Mouse (Mus musculus) heart, postnatal 0 days (tissue): ENCODE data around the gene Myh13. TPM values are rescaled to one million over a fixed set of nuclear protein-coding genes. Genes with fewer than 3 reads are reported as not detected.
A peak's percentile ranks its signal among the peaks of the same experiment; 100 is the strongest.

Source experiments
- ATAC-seq: fragments of 200-750 bp; cut with Nextera tagmentation; 2 replicates; pipeline ENCODE4 v1.8.0; 2017; ENCODE audit warnings: low read depth, moderate number of reproducible peaks, moderate library complexity; ENCODE audit not compliant: insufficient read depth
- DNase-seq: peaks from one replicate; pipeline ENCODE4 v3.0.0-alpha.2; 2016; ENCODE audit warnings: low spot score
- H3K27ac ChIP-seq: fragments of 300-500 bp; sonication (generic); 2 replicates; pipeline ENCODE4 v1.5.1; 2014; ENCODE audit warnings: low read depth, mild to moderate bottlenecking
- H3K27me3 ChIP-seq: fragments of 300-500 bp; sonication (generic); 2 replicates; pipeline ENCODE4 v1.6.1; 2014; ENCODE audit warnings: low read length, mixed read lengths; ENCODE audit not compliant: control insufficient read depth, insufficient read depth
- H3K36me3 ChIP-seq: fragments of 300-500 bp; sonication (generic); replicated peaks from 2 replicates; pipeline ENCODE4 v1.6.1; 2014; ENCODE audit warnings: low read length, mixed read lengths; ENCODE audit not compliant: control insufficient read depth, insufficient read depth
- H3K4me1 ChIP-seq: fragments of 300-500 bp; sonication (generic); 2 replicates; pipeline ENCODE4 v1.6.1; 2014; ENCODE audit warnings: antibody characterized with exemption; ENCODE audit not compliant: control insufficient read depth, insufficient read depth
- H3K4me2 ChIP-seq: fragments of 300-500 bp; sonication (generic); 2 replicates; pipeline ENCODE4 v1.6.1; 2014; ENCODE audit warnings: low read depth, mild to moderate bottlenecking, low read length, moderate library complexity
- H3K4me3 ChIP-seq: fragments of 300-500 bp; sonication (generic); 2 replicates; pipeline ENCODE4 v1.5.1; 2014; ENCODE audit warnings: low read depth, low read length
- H3K9ac ChIP-seq: fragments of 300-500 bp; sonication (generic); replicated peaks from 2 replicates; pipeline ENCODE4 v1.6.1; 2014; ENCODE audit warnings: low read depth, low read length, mixed read lengths
- H3K9me3 ChIP-seq: fragments of 300-500 bp; sonication (generic); replicated peaks from 2 replicates; pipeline ENCODE4 v1.6.1; 2016; ENCODE audit warnings: low read length; ENCODE audit not compliant: control insufficient read depth
- CTCF ChIP-seq: IDR thresholded peaks from 2 replicates; pipeline ENCODE4 v1.5.1; 2016; ENCODE audit warnings: antibody characterized with exemption, control low read depth, low read depth
- EP300 ChIP-seq: IDR thresholded peaks from 2 replicates; pipeline ENCODE4 v1.6.1; 2016; ENCODE audit warnings: antibody characterized with exemption, low read depth
- WGBS: fragments of 180-500 bp; shearing (Covaris S2); extraction: QIAGEN DNeasy Blood & Tissue Kit; methylation state at CpG from one replicate; pipeline ENCODE4 v1.1.7; 2014; 5-methylcytosine and 5-hydroxymethylcytosine counted together
- polyA plus RNA-seq: library from polyadenylated mRNA; unstranded; fragments of >200 nt; fragmentation: Nextera tagmentation; extraction: Ambion mirVana; gene quantifications from 2 replicates; pipeline ENCODE4 v1.2.1, GENCODE M21; 2015
- total RNA-seq: library from RNA; depleted of rRNA; stranded (reverse); fragments of >200 nt; gene quantifications from 2 replicates; pipeline ENCODE4 v1.2.3, GENCODE M21; 2014; ENCODE audit warnings: low replicate concordance

Gene Myh13
- total and polyA plus RNA-seq, 2 experiments from 2014 or later = 0.15 TPM; not detected in 1

DNA sequence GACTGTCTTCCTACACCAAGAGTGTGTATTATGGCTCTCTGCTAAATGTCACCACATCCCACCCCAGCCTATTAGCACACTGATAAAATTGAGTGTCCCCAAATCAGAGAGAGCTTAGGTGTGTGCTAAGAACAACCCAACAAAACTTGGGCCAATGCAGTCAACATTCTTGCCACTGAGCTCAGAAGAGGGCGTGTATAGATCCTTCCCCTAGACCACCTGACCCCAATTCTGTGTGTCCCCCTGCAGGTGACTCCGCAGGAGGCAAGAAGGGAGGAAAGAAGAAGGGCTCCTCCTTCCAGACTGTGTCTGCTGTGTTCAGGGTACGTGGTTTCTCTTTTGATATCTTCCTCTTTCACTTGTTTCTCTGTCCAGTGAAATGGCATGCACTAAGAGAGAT, 23.1 kb downstream of the Myh13 start:
- H3K27ac ChIP-seq = no peak overlapping the region
- ATAC-seq = no peak
- no peak overlapping the region for H3K4me3 ChIP-seq
- H3K4me2 ChIP-seq = no peak overlapping the region
- no peaks in the 10 kb centered on the region for H3K9me3 ChIP-seq
- H3K4me1 ChIP-seq = no peaks in the 10 kb centered on the region
- 57% methylated on average over 3 of the region's 3 CpGs for WGBS
- no peak for TF ChIP-seq CTCF
- TF ChIP-seq EP300 = no peak
- DNase-seq = no peak
- no peak overlapping the region for H3K9ac ChIP-seq
- H3K27me3 ChIP-seq = peaks cover 5% of the 10 kb centered on the region; the same call in 1 of the 2 replicates
- H3K36me3 ChIP-seq = no peaks in the 10 kb centered on the region

DNA sequence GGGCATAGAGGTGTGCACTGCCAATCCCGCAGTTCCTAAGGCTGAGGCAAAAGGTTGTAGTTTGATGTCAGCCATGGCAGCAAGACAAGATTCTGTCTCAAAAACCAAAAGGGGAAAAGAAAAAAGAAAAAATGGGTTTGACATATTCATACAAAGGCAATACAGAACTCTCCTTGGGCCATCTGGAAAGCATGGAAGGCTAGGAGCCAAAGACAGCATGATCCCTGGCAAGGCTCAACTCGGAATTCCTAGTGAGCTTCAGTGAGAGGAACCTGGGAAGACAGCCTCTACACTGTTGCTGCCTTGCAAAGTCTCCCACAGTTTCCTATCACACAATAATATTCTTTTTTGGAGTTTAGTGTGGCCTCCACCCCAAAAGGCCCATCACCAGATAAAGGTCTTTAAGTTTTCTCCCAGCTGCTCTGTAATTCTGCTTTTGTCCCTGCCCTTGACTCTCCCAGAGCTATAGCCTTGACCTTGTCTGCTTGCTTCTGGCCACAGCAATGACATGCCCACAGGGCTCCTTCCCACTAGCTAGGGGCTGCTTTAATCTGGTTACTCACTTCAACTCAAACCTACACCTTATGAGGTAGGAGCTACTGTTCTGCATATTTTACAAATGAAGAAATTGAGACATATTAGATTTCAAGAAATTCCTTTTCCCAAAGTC, 23.9 kb downstream of the Myh13 start:
- DNase-seq = no peak
- no peaks in the 10 kb centered on the region for H3K4me1 ChIP-seq
- WGBS = 60% methylated on average over 2 of the region's 2 CpGs

DNA sequence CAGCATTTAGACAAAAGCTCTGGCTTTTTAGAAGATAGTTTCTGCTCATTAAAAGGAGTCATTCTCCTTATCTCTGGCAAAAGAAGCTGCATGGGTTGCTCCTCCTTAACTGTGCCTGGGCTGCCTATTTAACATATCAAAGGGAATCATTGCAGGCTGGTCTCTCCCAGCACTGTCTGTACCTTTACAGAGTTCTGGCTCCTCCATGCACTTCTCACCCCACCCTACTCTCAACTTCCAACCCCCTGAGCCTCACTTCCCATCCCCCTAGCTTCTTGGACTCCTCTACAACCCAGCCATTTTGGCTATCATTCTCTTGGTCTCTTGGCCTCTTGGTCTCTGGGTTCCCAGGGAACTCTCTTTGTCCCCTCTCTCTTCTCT, 24.4 kb downstream of the Myh13 start:
- Histone ChIP-seq H3K27ac (no peak overlapping the region), H3K9me3 (no peaks in the 10 kb centered on the region), H3K4me1 (no peaks in the 10 kb centered on the region), H3K4me3 (no peak overlapping the region), H3K9ac (no peak overlapping the region), H3K27me3 (peaks cover 12% of the 10 kb centered on the region; the same call in 1 of the 2 replicates), H3K4me2 (no peak overlapping the region), H3K36me3 (no peaks in the 10 kb centered on the region)
- ATAC-seq (no peak), DNase-seq (no peak)
- TF ChIP-seq CTCF (no peak), EP300 (no peak)

More for the DNA sequence above, 23.9 kb downstream of the Myh13 start:
- Histone ChIP-seq H3K36me3 (no peaks in the 10 kb centered on the region), H3K9ac (no peak overlapping the region), H3K4me2 (no peak overlapping the region), H3K27ac (no peak overlapping the region), H3K27me3 (peaks cover 12% of the 10 kb centered on the region; the same call in 1 of the 2 replicates), H3K9me3 (no peaks in the 10 kb centered on the region), H3K4me3 (no peak overlapping the region)
- TF ChIP-seq EP300 = no peak
- TF ChIP-seq CTCF = no peak
- no peak for ATAC-seq

DNA sequence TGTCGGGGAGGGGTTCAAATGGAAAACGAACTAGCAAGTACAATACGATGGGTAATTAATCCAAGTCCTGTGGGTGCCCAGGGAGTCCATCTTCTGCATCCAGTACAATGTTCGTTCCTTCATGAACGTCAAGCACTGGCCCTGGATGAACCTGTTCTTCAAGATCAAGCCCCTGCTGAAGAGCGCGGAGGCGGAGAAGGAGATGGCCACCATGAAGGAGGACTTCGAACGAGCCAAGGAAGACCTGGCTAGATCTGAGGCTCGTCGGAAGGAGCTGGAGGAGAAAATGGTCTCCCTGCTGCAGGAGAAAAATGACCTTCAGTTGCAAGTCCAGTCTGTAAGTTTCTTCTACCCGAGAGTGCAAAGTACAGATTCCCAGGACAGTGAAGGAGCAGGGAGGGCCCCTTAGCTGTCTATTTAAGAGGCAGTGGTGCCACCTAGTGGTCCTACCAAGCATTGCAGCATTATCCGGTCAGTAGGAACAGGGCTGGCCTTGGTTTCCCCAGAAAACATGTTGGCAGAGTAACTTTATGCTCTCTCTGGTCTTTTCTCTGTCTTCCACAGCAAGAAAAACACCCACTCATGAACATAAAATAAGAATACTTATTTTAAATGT, 28.8 kb downstream of the Myh13 start:
- no peak overlapping the region for H3K4me3 ChIP-seq
- no peaks in the 10 kb centered on the region for H3K36me3 ChIP-seq
- no peak for TF ChIP-seq EP300
- TF ChIP-seq CTCF = peak; percentile 94
- no peak overlapping the region for H3K9ac ChIP-seq
- H3K9me3 ChIP-seq = no peaks in the 10 kb centered on the region
- DNase-seq (peak; percentile 69), ATAC-seq (no peak)
- H3K27me3 ChIP-seq = peaks cover 12% of the 10 kb centered on the region; the same call in 1 of the 2 replicates
- H3K4me2 ChIP-seq = no peak overlapping the region
- no peak overlapping the region for H3K27ac ChIP-seq
- no peaks in the 10 kb centered on the region for H3K4me1 ChIP-seq
- 50% methylated on average over 14 of the region's 14 CpGs for WGBS

DNA sequence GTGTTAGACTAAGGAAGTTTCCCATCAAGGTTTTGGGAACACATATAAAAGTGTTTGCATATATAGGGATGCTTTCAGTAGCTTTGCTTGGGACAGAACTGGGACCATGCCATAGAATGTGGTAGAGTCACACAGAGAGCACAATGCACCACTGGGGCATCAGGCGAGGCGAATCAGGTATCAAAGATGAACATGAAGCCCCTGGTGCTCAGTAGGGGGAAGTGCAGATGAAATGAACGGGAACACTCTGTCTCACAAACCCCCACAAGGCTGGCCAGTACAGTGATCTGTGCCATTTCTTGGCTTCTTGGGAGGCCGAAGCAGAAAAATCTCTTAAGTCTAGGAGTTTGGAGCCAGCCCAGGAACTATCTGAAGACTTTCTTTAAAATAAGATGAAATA, 31.6 kb downstream of the Myh13 start:
- ATAC-seq (no peak; the same call in 1 of the 2 replicates), DNase-seq (no peak)
- Histone ChIP-seq H3K4me3 (no peak overlapping the region), H3K27me3 (peaks cover 12% of the 10 kb centered on the region; the same call in 1 of the 2 replicates), H3K9ac (no peak overlapping the region), H3K36me3 (no peaks in the 10 kb centered on the region), H3K4me2 (no peak overlapping the region), H3K27ac (no peak overlapping the region), H3K9me3 (no peaks in the 10 kb centered on the region), H3K4me1 (no peaks in the 10 kb centered on the region)
- TF ChIP-seq CTCF (peak; percentile 14; the same call in 1 of the 2 replicates), EP300 (no peak)
- 45% methylated on average over 4 of the region's 4 CpGs for WGBS

DNA sequence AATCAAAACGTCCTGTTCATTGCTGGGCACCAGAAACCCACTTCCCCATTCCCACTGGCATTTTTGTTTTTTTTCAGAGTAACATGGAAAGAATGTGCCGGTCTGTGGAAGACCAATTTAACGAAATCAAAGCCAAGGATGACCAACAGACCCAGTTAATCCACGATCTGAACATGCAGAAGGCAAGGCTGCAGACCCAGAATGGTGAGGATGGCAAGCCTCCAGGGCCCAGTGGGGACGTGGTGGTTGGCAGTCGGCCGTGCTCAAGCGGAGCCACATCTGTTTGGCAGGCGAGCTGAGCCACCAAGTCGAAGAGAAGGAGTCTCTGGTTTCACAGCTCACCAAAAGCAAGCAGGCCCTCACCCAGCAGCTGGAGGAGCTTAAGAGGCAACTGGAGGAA, 36.6 kb downstream of the Myh13 start:
- no peak overlapping the region for H3K9ac ChIP-seq
- H3K4me1 ChIP-seq = no peaks in the 10 kb centered on the region
- no peak overlapping the region for H3K4me3 ChIP-seq
- DNase-seq = no peak
- ATAC-seq = no peak
- 72% methylated on average over 10 of the region's 10 CpGs for WGBS
- no peaks in the 10 kb centered on the region for H3K36me3 ChIP-seq
- no peaks in the 10 kb centered on the region for H3K9me3 ChIP-seq
- H3K27me3 ChIP-seq = no peaks in the 10 kb centered on the region
- no peak overlapping the region for H3K27ac ChIP-seq
- TF ChIP-seq CTCF = no peak
- H3K4me2 ChIP-seq = no peak overlapping the region
